Mouse (Mus musculus) thymus, adult 18-20 months (tissue): ENCODE measurements around the gene Cdiptos.

Experiments
- DNase-seq, 2 experiments: peaks; one replicate each; pipeline ENCODE4 v3.0.0; 2022; ENCODE audit warnings: mixed read lengths in 2 of 2

The Cdiptos gene

DNA sequence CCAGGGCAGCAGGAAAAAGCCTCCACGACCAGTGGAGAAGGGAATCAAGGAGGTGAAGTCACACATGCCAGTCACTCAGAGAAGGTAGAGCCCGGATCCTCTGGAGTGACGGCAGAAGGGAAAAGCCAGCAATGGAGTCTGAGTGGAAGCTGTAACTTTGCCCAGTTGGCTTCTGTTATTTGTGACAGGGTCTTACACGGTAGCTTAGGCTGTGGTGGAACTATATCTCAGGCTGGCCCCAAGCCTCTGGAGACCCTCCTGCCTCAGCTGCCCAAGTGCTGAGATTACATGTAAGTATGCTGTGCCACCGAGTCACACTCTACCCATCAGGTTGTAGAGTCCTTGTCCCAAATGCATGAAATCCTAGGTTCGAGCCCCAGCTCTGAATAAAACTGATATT, 37.5 kb upstream of the Cdiptos start:
- DNase-seq = no peak

DNA sequence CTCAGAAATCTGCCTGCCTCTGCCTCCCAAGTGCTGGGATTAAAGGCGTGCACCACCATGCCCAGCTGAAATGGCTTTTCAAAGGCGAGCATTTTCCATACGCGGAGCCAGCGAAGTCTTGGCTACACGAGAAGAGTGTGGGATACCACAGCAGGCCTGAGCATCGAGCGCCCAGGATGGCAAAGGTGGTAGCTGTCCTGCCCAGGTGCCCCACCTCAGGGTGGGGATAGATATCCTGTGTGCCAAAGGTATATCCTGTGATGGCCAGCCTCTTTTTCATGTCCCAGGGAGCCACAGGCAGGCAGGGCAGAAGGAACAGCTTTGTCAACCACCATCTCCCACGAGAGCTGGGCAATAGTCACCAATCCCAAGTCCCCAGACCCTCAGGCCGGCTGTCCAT, 36.9 kb upstream of the Cdiptos start:
- DNase-seq = no peak

DNA sequence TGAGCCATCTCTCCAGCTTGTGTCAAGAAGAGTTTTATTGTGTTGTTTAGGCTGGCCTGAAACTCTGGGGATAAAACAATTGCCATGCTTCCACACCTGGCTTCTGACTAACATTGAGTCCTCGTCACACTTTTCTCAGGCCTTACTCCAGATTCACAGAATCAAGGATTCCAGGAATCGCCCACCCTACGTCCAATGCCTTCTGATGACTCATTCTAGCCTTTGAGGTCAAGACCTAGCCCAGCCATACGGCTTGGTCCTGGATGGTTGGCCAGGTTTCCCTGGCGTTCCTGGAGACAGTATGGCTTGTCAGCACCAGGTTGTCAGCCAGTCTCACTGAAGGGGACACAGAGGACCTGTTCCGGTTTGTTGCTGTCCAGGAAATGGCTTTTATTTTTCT, 36.5 kb upstream of the Cdiptos start:
- no peak for DNase-seq

DNA sequence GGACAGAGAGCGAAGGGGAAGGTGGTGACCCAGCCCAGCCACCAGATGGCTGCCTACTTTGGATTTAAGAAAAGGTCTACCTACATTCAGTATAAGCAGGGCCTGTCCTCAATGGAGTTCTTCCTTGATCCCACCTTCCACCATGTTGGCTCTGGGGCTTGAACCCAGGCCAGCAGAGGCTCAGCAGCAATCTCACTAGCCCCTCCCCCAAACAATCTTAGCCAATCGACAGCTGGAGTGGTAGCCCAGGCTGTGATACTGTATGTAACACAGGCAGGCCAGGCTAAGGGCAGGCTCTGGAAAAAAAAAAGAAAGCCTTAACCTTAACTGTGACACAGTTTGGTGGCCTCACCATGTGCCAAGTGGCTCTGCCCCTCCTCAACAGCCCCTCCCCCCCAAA, 35.8 kb upstream of the Cdiptos start:
- DNase-seq = no peak

DNA sequence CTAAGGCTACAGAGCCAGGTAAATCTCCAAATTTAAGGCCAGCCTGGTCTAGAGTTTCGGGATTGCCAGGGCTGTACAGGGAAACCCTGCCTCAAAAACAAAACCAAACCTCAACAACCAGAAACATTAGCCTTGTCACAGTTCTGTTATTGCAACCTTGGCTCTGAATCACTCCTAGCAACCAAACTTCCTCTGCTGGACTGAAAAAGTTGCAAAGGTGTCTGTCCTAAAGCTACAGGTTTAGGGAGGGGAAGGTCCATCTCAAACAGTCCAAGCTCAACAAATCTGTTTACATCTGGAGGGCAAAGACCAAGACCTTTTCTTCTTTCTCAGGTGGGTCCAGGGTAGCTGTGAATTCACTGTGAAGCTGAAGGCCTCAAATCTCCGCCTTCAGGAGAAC, 35.2 kb upstream of the Cdiptos start:
- no peak for DNase-seq

DNA sequence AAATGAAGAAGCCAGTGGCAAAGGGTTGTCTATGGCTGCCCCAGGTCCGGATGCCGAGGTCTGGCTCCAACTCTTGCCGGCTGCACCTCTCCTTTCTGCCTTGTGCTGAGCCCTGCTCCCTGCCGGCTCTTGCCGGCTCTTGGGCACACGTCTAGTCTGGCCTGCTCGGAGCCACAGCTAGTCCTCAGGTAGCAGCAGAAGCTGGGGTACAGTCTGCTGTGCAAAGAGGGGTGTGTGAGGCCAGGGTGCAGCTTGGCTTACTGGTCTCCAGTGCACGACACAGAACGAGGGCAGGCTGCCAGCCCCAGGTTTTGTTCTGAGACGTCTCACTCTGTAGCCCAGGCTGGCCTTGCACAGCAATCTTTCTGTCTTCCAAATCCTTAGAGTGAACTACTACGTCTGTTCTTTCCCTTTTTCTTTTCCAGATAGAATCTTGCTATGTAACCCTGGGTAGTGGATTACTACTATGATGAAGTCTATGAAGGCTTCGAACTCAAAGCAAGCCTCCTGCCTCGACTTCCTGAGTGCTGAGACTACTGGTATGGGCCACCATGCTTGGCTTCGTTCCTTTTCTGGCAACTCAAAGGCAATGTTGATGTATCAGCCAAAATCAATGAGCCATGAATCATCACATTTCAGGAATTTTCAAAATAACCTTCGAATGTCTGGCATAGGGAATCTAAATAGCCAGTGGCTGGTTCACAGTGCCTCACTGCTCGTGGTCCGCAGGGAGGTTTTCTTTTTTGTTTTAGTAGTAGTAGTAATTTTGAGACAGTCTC, 33.6 kb upstream of the Cdiptos start:
- DNase-seq = no peak

DNA sequence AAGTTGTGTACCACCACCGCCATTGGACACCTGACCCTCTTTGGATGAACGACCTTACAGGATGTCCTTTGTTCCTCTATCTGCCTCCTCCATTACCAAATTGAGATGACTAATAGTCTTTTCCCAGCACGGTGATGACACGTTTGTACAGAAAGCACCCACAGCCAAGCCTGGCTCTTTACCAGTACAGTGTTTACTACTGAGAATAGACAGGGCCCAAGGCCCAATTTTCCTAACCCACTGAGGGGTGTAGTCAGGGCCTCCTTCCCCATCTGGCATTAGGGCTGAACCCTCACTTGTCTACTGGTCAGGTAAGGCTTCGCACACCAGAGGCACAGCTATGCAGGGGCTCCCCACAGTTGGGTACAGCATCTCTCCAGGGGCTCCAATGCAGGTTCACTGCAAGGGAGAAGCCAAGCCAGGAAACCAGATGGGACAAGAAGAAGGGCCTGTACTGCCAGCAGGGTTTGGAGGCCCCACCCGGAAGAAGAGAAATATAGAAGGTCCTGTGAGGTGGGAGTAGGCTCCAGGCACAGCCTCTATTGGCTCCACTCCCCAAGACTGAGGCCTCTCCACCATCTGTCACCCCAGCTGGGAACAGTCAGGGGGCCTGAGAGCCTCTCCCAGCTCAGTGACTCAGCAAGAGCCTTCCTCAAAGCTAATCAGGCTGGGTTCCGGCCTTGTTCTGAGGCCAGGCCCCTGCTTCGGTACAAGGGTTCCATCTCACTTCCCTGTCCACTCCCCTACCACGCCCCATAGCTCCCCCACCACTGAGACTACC, 32.5 kb upstream of the Cdiptos start:
- no peak for DNase-seq

DNA sequence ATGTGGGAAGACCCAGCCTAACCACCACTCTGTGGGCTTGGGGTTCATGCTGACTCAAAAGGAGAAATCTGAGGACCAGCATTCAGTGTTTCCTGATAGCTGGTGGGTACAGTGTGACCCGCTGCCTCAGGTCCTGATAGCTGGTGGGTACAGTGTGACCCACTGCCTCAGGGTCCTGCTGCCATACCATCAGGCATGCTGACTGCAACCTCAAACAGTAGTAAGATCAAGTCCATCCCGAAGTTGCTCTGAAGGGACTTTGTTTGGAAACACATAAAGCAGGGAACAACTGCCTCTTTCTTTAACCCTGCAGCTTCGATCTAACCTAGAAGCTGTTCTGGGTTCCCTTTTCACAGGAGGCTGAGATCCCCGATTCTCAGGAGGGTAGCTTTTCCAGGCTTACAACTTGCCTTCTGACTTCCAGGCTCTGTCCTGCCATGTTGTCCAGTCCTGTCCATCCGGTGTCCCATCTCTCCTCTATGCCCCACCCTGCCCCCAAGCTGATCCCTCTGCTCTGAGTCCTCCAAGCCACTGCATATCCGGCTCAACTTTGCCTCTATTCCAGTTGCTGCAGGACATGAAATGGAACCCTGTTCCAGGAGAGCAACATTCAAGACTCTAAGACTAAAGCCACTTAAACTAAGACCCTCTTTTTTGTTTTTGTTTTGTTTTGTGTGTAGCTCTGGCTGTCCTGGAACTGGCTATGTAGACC, 31.6 kb upstream of the Cdiptos start:
- DNase-seq = no peak

DNA sequence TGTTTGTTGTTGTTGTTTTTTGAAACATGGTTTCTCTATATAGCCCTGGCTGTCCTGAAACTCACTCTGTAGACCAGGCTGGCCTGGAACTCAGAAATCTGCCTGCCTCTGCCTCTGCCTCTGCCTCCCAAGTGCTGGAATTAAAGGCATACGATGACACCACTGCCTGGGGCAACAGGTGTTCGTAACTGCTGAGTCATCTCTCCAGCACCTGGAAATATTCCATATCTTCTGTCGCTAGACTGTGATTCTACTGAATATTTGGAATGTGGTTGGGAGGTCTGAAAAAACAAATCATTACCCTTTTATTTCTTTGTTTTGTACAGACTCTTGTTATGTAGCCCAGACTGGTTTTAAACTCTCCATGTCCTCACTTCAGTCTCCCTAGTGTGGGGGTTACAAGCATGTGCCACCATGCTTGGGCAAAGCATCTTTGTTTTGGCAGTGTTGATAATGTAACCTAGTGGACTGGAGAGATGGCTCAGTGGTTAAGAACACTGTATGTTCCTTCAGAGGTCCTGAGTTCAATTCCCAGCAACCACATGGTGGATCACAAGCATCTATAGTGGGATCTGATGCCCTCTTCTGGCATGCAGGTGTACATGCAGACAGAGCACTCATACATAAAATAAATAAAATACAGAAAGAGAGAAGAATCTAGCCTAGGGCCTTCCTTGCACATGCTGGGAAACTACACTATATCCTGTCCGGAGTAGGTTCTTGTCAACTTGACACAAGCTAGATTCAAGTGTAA, 28.4 kb upstream of the Cdiptos start:
- no peak for DNase-seq

DNA sequence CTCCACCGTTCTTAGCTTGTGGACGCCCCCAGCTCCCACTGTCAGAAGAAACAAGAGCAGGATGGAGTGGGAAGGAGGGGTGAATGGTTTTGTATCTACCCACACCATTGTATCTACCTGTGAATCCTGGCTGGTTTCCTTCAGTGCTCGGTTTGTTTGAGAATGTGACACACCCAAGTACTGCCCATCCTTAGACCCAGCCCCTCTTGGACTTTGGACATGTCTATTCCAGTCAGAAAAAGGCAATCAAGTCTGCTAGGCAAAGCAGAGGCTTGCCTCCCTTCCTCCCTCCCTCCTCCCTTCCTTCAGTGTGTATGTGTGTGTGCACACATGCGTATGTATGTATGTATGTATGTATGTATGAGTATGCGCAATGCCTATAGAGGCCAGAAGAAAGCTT, 27.7 kb upstream of the Cdiptos start:
- DNase-seq = no peak

DNA sequence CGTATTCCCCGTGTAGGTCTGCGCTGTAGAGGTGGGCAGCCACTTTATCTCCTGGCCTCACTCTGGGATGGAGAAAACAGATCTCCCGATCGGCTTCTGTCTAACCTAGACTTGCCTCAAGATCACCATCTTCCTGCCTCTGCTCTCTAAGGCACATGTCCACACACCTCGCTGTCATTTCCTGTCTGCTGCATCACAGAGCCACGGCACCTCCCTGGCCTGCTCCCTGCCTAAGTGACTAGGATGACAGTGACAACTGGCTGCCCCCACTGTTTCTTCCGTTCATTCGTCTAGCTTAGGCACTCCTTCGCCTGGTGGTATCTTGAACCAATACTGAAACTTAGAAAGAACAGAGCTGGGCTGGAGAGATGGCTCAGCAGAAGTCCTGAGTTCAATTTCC, 23.7 kb upstream of the Cdiptos start:
- no peak for DNase-seq

DNA sequence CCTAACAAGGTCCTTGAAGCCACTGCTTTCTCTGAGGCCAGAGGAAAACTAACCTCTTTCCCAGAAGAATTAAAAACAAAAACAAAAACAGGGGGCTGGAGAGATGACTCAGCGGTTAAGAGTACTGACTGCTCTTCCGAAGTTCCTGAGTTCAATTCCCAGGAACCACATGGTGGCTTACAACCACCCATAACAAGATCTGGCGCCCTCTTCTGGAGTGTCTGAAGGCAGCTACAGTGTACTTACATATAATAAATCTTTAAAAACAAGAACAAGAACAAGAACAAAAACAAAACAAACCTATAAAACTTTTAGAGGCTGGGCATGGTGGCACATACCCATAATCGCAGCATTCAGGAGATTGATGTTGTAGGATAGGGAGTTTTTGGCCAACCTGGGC, 20.6 kb upstream of the Cdiptos start:
- DNase-seq = no peak

DNA sequence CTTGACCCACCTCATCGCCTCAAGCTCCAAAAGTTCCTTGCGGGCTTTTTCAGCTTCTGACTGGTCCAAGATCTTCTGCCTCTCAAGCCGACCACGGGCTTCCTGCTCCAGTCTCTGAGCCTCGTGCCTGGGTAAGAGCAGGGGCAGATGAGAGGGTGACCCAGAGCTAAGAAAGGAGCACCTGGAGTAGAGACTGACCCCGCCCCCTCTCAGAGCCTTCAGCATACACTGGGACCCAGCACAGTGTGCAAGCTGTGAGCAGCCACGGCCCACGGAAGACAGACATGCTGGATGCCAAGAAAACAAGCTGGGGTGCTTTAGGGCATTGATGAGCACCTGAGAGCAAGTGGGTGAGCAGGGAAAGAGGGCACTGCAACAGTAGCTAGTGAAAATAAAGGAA, 12.9 kb upstream of the Cdiptos start:
- DNase-seq = no peak

DNA sequence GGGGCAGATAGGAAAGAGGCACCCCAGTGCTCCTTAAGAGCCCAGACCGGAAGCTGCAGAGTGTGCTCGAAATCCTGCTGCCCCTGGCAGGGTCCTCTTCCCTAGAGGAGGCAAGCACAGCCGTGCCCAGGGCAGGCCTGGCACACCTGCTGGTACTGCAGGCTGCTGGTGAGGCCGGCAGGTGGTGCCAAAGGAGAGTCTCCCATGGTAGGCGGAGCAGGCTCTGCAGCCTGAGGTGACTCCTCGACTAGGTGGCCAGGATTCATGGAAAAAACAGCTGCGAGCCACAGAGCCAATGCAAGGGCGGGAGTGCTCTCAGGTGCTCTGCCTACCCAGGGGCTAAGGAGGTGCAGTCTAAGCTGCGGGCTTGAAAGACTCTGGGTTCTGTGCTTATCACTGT, 10.4 kb upstream of the Cdiptos start:
- no peak for DNase-seq

DNA sequence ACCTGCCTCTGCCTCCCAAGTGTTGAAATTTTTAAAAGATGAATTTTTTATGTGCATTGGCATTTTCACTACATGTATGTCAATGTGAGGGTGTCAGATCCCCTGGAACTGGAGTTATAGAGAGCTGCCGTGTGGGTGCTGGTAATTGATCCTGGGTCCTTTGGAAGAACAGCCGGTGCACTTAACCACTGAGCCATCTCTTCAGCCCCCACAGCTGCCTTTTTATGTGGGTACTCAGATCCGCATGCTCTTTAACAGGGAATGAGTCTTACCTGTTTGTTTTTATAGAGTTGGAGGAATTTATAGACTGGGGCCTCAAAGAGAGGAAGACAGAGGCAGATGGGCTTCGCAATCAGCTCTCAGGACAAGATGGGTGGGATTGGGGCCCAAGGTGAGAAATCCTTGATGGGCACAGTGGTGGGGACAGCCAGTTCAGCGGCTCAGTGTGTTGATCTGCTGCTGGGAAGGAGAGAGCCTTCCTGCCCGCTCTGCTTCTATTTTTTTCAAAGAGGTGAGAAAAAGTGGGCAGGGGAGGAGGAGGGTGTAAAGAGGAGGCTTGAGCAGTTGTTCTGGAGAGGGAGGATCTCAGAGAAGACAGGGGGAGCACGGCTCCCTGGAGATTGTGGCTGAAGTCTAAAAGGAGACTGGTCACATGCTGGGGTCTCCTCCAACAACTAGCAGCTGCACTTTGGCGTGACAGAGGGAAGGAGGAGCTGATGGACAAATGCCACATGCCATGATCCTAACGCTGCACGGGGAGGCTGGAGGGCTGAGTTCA, 9.0 kb upstream of the Cdiptos start:
- DNase-seq = no peak

DNA sequence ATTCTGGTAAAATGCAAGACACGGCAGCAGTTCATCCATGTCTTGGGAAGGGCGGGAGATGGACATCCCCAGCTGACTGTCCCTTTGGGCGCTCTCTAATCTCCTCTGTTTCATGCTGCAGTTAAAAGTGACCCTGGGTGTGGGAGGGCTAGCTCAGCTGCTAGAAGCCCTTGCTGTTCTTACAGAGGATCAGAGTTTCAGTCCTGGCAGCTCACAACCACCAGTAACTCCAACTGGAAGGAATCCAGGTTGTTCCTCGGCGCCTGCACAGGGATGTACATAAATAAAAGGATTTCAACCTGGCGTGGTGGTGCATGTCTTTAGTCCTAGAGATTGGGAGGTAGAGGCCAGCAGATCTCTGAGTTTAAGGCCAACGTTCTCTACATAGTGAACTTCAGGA, 7.2 kb upstream of the Cdiptos start:
- DNase-seq = no peak

DNA sequence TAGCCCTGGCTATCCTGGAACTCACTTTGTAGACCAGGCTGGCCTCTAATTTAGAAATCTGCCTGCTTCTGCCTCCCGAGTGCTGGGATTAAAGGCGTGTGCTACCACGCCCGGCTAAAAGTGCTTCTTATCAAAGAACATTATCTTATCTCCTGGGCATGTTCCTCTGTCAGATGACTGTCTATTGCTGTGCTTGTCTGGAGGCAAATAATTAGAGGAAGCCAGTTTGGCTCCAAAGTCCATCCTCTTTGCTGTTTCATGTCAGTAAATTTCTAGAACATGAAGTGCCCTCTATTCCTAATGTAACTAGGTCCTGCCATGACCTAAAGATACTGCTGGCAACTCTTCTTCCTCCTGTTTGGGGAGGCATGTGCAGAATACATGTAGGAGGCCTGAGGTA, 6.2 kb upstream of the Cdiptos start:
- no peak for DNase-seq

DNA sequence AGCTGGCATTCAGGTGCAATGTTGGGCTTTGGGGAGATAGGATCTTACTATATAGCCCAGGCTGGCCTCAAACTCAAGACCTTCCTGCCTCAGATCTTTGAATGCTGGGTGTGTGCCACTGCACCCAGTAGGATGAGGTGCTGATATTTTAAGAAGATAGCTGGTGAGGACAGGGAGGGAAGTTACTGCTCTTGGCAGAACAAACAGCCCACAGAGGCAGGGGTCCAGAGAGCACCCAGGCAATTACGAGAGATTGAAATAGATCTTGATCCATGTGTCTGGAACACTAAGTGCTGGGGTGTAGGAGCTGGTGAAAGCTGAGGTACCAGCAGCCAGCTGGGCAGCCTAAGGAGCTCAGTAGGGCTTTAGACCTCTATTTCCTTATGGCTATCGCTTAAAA, 5.7 kb upstream of the Cdiptos start:
- no peak for DNase-seq

DNA sequence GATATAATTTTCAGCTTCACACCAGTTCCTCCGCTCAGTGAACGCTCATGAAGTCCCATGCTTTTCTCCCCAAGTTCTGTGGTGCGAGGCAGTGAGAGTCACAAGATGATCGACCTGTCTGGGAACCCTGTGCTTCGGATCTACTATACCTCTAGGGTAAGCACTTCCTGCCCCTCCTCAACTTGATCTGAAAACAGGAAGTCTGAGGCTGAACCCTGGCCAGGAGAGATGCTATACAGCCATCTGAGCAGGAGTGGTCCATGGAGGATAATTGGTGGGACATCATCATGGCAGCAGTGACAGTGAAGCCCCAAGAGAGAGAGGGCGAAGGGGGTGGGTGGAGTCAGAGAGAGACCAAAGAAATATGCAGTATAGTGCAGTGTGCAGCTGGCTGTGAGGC, 2.9 kb upstream of the Cdiptos start:
- DNase-seq = no peak

DNA sequence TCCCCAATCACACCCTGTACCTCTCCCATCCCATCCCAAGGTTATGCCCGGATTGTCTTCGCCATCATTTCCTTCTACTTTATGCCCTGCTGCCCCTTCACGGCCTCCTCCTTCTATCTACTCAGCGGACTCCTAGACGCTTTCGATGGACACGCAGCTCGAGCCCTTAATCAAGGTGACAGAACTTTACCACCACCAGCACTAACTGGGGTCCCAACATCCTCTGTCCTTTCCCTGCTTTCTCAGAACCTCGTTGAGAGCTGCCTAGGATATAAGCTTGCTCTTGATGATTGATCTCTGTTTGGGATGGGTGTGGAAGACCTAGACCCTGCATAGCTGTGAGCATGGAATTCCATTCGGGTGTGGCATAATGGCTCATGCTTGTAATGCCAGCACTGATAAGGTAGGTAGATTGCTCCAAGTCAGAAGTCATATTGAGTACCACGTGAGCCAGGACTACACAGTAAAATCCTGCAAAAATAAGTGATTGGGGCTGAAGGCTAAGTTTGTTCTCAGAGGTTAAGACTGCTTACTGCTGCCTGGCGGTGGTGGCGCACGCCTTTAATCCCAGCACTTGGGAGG, 1.1 kb upstream of the Cdiptos start:
- DNase-seq = no peak

DNA sequence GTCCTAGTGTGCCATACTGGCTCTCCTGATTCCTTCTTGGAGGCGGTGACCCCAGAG, 177 bp downstream of the Cdiptos start, which contains the start of gene Cdipt:
Gene Cdipt (plus strand): TSS at position 22 of the 57 bp plus-strand sequence.
- DNase-seq = no peak

DNA sequence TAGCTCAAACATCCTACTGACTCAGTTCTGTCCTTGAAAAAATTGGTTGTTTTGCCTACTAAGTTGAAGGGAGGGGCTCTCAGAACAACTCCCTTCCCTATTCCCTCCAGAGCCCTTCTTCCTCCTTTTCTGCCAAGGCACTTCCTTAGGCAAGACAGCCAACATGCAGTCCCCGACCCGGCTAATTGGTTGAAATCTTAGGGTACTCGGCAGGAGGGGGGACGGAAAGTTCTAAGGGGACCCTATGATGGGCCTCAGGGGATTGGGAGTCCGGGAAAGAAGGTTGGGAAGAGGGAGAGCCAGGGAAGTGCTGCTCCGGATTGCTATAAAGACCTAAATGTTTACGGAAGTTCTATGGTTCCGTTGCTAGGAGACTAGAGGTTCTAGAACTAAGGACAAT, 405 bp downstream of the Cdiptos start:
- DNase-seq = peak in 1 of 2 experiments; percentile 28

DNA sequence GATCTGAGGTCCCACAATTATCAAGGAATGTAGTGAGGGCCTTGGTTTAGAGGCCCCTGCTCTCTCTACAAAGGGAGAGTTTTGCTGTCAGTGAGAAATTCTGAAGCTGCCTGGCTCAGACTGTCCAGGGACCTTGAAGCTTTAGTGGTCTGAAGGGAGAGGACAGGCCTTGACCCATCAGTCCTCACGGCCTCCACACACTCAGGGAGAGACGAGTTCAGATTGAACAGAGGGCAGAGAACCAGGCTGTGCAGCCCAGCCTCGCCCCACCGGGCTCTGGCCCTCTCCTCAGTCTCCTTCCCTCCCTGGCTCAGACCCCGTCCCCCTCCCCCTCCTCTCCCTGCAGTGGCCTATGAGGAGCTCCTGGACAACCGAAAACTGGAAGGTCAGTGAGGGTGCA, 8.5 kb downstream of the Cdiptos start:
- DNase-seq = no peak
